Mouse (Mus musculus): Measurements from ENCODE around the gene Mad2l1bp. TPM values are rescaled to one million over a fixed set of nuclear protein-coding genes. Genes with fewer than 3 reads are reported as not detected.

Gene Mad2l1bp
- polyA plus RNA-seq, 1 experiment = 17.4 TPM

- TF ChIP-seq POLR2A (IDR thresholded peaks at IDR 0.05; ENCODE audit: borderline replicate concordance, insufficient read depth, low read length) = no peak
- no peak for TF ChIP-seq CTCF (IDR thresholded peaks at IDR 0.05; ENCODE audit: borderline replicate concordance, insufficient read depth, low read depth, low read length)
- Histone ChIP-seq H3K27me3 (ENCODE audit: control insufficient read depth, insufficient read depth, low read length) (no peaks in the 10 kb centered on the region), H3K27ac (ENCODE audit: insufficient read depth, low read length) (no peak overlapping the region), H3K4me3 (replicated peaks; ENCODE audit: insufficient read depth, low read depth, low read length) (no peak overlapping the region), H3K4me1 (ENCODE audit: control insufficient read depth, insufficient read depth, low read length) (peaks cover 8% of the 10 kb centered on the region)
- WGBS = 64% methylated on average over 5 of the region's 5 CpGs
- DNase-seq = no peak
Observed at GRCm38 (mm10) chr17:46168768-46169167, 15.4 kb upstream of the Mad2l1bp start.

- Histone ChIP-seq H3K4me1 (ENCODE audit: control insufficient read depth, insufficient read depth, low read length) (peaks cover 9% of the 10 kb centered on the region), H3K27me3 (ENCODE audit: control insufficient read depth, insufficient read depth, low read length) (no peaks in the 10 kb centered on the region), H3K27ac (ENCODE audit: insufficient read depth, low read length) (no peak overlapping the region), H3K4me3 (replicated peaks; ENCODE audit: insufficient read depth, low read depth, low read length) (no peak overlapping the region)
- TF ChIP-seq POLR2A (IDR thresholded peaks at IDR 0.05; ENCODE audit: borderline replicate concordance, insufficient read depth, low read length) = no peak
- TF ChIP-seq CTCF (IDR thresholded peaks at IDR 0.05; ENCODE audit: borderline replicate concordance, insufficient read depth, low read depth, low read length) = no peak
- DNase-seq = no peak
- WGBS = 19% methylated on average over 5 of the region's 5 CpGs
Observed at GRCm38 (mm10) chr17:46168318-46168717, 15.0 kb upstream of the Mad2l1bp start.

- Histone ChIP-seq H3K27ac (ENCODE audit: insufficient read depth, low read length) (no peak overlapping the region), H3K4me1 (ENCODE audit: control insufficient read depth, insufficient read depth, low read length) (peaks cover 14% of the 10 kb centered on the region), H3K4me3 (replicated peaks; ENCODE audit: insufficient read depth, low read depth, low read length) (no peak overlapping the region), H3K27me3 (ENCODE audit: control insufficient read depth, insufficient read depth, low read length) (no peaks in the 10 kb centered on the region)
- peak; percentile 17; the same call in 1 of the 2 replicates for TF ChIP-seq CTCF (IDR thresholded peaks at IDR 0.05; ENCODE audit: borderline replicate concordance, insufficient read depth, low read depth, low read length)
- TF ChIP-seq POLR2A (IDR thresholded peaks at IDR 0.05; ENCODE audit: borderline replicate concordance, insufficient read depth, low read length) = no peak
- 39% methylated on average over 11 of the region's 11 CpGs for WGBS
- no peak for DNase-seq
Observed at GRCm38 (mm10) chr17:46167014-46167413, 13.7 kb upstream of the Mad2l1bp start.

GRCm38 (mm10) chr17:46166270-46166669 is 12.9 kb upstream of the Mad2l1bp start:
- Histone ChIP-seq H3K4me3 (replicated peaks; ENCODE audit: insufficient read depth, low read depth, low read length) (no peak overlapping the region), H3K27ac (ENCODE audit: insufficient read depth, low read length) (no peak overlapping the region), H3K27me3 (ENCODE audit: control insufficient read depth, insufficient read depth, low read length) (no peaks in the 10 kb centered on the region), H3K4me1 (ENCODE audit: control insufficient read depth, insufficient read depth, low read length) (peaks cover 18% of the 10 kb centered on the region)
- no peak for DNase-seq
- TF ChIP-seq CTCF (IDR thresholded peaks at IDR 0.05; ENCODE audit: borderline replicate concordance, insufficient read depth, low read depth, low read length) (no peak), POLR2A (IDR thresholded peaks at IDR 0.05; ENCODE audit: borderline replicate concordance, insufficient read depth, low read length) (no peak)
- 27% methylated on average over 5 of the region's 5 CpGs for WGBS

GRCm38 (mm10) chr17:46165460-46165859 is 12.1 kb upstream of the Mad2l1bp start:
- Histone ChIP-seq H3K4me3 (replicated peaks; ENCODE audit: insufficient read depth, low read depth, low read length) (no peak overlapping the region), H3K27me3 (ENCODE audit: control insufficient read depth, insufficient read depth, low read length) (no peaks in the 10 kb centered on the region), H3K27ac (ENCODE audit: insufficient read depth, low read length) (no peak overlapping the region), H3K4me1 (ENCODE audit: control insufficient read depth, insufficient read depth, low read length) (peaks cover 18% of the 10 kb centered on the region)
- no peak for DNase-seq
- TF ChIP-seq CTCF (IDR thresholded peaks at IDR 0.05; ENCODE audit: borderline replicate concordance, insufficient read depth, low read depth, low read length) = no peak
- TF ChIP-seq POLR2A (IDR thresholded peaks at IDR 0.05; ENCODE audit: borderline replicate concordance, insufficient read depth, low read length) = no peak
- WGBS = 47% methylated on average over 12 of the region's 12 CpGs

GRCm38 (mm10) chr17:46164791-46165190 is 11.4 kb upstream of the Mad2l1bp start:
- no peak overlapping the region for H3K27ac ChIP-seq (ENCODE audit: insufficient read depth, low read length)
- no peak overlapping the region for H3K4me3 ChIP-seq (replicated peaks; ENCODE audit: insufficient read depth, low read depth, low read length)
- no peak for TF ChIP-seq CTCF (IDR thresholded peaks at IDR 0.05; ENCODE audit: borderline replicate concordance, insufficient read depth, low read depth, low read length)
- no peak for TF ChIP-seq POLR2A (IDR thresholded peaks at IDR 0.05; ENCODE audit: borderline replicate concordance, insufficient read depth, low read length)
- DNase-seq = no peak
- peaks cover 18% of the 10 kb centered on the region for H3K4me1 ChIP-seq (ENCODE audit: control insufficient read depth, insufficient read depth, low read length)
- no peaks in the 10 kb centered on the region for H3K27me3 ChIP-seq (ENCODE audit: control insufficient read depth, insufficient read depth, low read length)
- 94% methylated on average over 10 of the region's 10 CpGs for whole genome bisulfite sequencing

- no peak for TF ChIP-seq POLR2A (IDR thresholded peaks at IDR 0.05; ENCODE audit: borderline replicate concordance, insufficient read depth, low read length)
- no peak for TF ChIP-seq CTCF (IDR thresholded peaks at IDR 0.05; ENCODE audit: borderline replicate concordance, insufficient read depth, low read depth, low read length)
- 95% methylated on average over 8 of the region's 8 CpGs for WGBS
Observed at GRCm38 (mm10) chr17:46164301-46164700, 10.9 kb upstream of the Mad2l1bp start.

GRCm38 (mm10) chr17:46162951-46163421 is 9.6 kb upstream of the Mad2l1bp start:
- Histone ChIP-seq H3K27me3 (ENCODE audit: control insufficient read depth, insufficient read depth, low read length) (no peaks in the 10 kb centered on the region), H3K4me1 (ENCODE audit: control insufficient read depth, insufficient read depth, low read length) (peaks cover 18% of the 10 kb centered on the region), H3K27ac (ENCODE audit: insufficient read depth, low read length) (no peak overlapping the region), H3K4me3 (replicated peaks; ENCODE audit: insufficient read depth, low read depth, low read length) (no peak overlapping the region)
- TF ChIP-seq CTCF (IDR thresholded peaks at IDR 0.05; ENCODE audit: borderline replicate concordance, insufficient read depth, low read depth, low read length) (no peak), POLR2A (IDR thresholded peaks at IDR 0.05; ENCODE audit: borderline replicate concordance, insufficient read depth, low read length) (no peak)
- WGBS = 30% methylated on average over 9 of the region's 9 CpGs
- peak in 1 of 2 experiments; percentile 39 for DNase-seq

More at GRCm38 (mm10) chr17:46164301-46164700, 10.9 kb upstream of the Mad2l1bp start:
- Histone ChIP-seq H3K27ac (ENCODE audit: insufficient read depth, low read length) (no peak overlapping the region), H3K27me3 (ENCODE audit: control insufficient read depth, insufficient read depth, low read length) (no peaks in the 10 kb centered on the region), H3K4me1 (ENCODE audit: control insufficient read depth, insufficient read depth, low read length) (peaks cover 18% of the 10 kb centered on the region), H3K4me3 (replicated peaks; ENCODE audit: insufficient read depth, low read depth, low read length) (no peak overlapping the region)
- DNase-seq = no peak

Data from cerebellum, adult 2 months (tissue).